Mouse (Mus musculus) heart, postnatal 0 days (tissue): ENCODE measurements around the gene Olfr639. TPM values are rescaled to one million over a fixed set of nuclear protein-coding genes. Genes with fewer than 3 reads are reported as not detected.
"Not testable (repeated sequence)": the region's sequence is repeated elsewhere in the genome, so short reads cannot be mapped to it uniquely, and the experiment has no call there.

Experiments used
- ATAC-seq: fragments of 200-750 bp; cut with Nextera tagmentation; 2 replicates; pipeline ENCODE4 v1.8.0; 2017; ENCODE audit warnings: low read depth, moderate number of reproducible peaks, moderate library complexity; ENCODE audit not compliant: insufficient read depth
- DNase-seq: peaks from one replicate; pipeline ENCODE4 v3.0.0-alpha.2; 2016; ENCODE audit warnings: low spot score
- H3K27ac ChIP-seq: fragments of 300-500 bp; sonication (generic); 2 replicates; pipeline ENCODE4 v1.5.1; 2014; ENCODE audit warnings: low read depth, mild to moderate bottlenecking
- H3K27me3 ChIP-seq: fragments of 300-500 bp; sonication (generic); 2 replicates; pipeline ENCODE4 v1.6.1; 2014; ENCODE audit warnings: low read length, mixed read lengths; ENCODE audit not compliant: control insufficient read depth, insufficient read depth
- H3K36me3 ChIP-seq: fragments of 300-500 bp; sonication (generic); replicated peaks from 2 replicates; pipeline ENCODE4 v1.6.1; 2014; ENCODE audit warnings: low read length, mixed read lengths; ENCODE audit not compliant: control insufficient read depth, insufficient read depth
- H3K4me1 ChIP-seq: fragments of 300-500 bp; sonication (generic); 2 replicates; pipeline ENCODE4 v1.6.1; 2014; ENCODE audit warnings: antibody characterized with exemption; ENCODE audit not compliant: control insufficient read depth, insufficient read depth
- H3K4me2 ChIP-seq: fragments of 300-500 bp; sonication (generic); 2 replicates; pipeline ENCODE4 v1.6.1; 2014; ENCODE audit warnings: low read depth, mild to moderate bottlenecking, low read length, moderate library complexity
- H3K4me3 ChIP-seq: fragments of 300-500 bp; sonication (generic); 2 replicates; pipeline ENCODE4 v1.5.1; 2014; ENCODE audit warnings: low read depth, low read length
- H3K9ac ChIP-seq: fragments of 300-500 bp; sonication (generic); replicated peaks from 2 replicates; pipeline ENCODE4 v1.6.1; 2014; ENCODE audit warnings: low read depth, low read length, mixed read lengths
- H3K9me3 ChIP-seq: fragments of 300-500 bp; sonication (generic); replicated peaks from 2 replicates; pipeline ENCODE4 v1.6.1; 2016; ENCODE audit warnings: low read length; ENCODE audit not compliant: control insufficient read depth
- CTCF ChIP-seq: IDR thresholded peaks from 2 replicates; pipeline ENCODE4 v1.5.1; 2016; ENCODE audit warnings: antibody characterized with exemption, control low read depth, low read depth
- EP300 ChIP-seq: IDR thresholded peaks from 2 replicates; pipeline ENCODE4 v1.6.1; 2016; ENCODE audit warnings: antibody characterized with exemption, low read depth
- WGBS: fragments of 180-500 bp; shearing (Covaris S2); extraction: QIAGEN DNeasy Blood & Tissue Kit; methylation state at CpG from one replicate; pipeline ENCODE4 v1.1.7; 2014; 5-methylcytosine and 5-hydroxymethylcytosine counted together
- polyA plus RNA-seq: library from polyadenylated mRNA; unstranded; fragments of >200 nt; fragmentation: Nextera tagmentation; extraction: Ambion mirVana; gene quantifications from 2 replicates; pipeline ENCODE4 v1.2.1, GENCODE M21; 2015
- total RNA-seq: library from RNA; depleted of rRNA; stranded (reverse); fragments of >200 nt; gene quantifications from 2 replicates; pipeline ENCODE4 v1.2.3, GENCODE M21; 2014; ENCODE audit warnings: low replicate concordance; rRNA removed

The Olfr639 gene
- total and polyA plus RNA-seq, 2 experiments from 2014 or later, result not detected

DNA sequence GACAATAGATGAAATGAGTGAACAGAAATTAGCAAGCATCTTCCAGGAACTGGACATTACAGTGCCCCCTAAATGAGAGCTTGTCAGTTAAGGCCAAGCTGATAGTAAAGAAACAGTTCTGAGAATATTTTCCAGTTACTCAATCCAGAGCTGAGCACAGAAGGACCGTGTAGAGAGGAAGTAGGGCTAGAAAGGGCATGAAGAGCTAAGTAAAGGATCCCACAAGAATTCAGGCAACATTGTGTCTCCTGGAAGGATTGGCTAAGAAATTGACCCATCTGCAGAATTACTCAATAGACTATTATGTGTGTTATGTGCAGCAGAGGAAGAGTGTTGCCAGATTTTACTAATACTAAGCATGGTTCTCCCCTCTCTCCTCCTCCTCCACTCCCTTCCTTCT, 45.3 kb downstream of the Olfr639 start:
- 32% methylated on average over 1 of the region's 1 CpGs for WGBS
- TF ChIP-seq CTCF (no peak), EP300 (no peak)

DNA sequence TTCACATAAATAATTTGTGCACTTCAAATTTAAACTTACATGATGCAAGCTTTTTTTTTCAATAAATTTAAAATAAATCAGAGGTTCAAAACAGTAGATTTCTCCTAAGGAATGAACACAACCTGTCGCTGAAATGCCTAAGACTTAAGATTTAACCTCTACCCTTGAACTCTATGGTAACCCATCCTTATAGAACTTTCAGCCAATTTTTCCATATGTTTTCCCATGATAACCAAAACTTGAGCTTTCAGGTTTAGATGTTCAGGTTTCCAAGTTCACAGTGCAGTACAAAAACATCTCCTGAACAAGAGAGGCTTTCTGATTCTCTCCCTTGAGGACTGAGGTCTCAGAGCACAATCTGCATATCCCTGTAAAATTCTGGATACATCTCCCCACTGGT, 46.3 kb downstream of the Olfr639 start, which contains the start of gene Olfr635:
Gene Olfr635, plus strand, starts transcription at position 301 of the 400 bp plus-strand sequence.
- H3K36me3 ChIP-seq, result no peaks in the 10 kb centered on the region
- H3K9ac ChIP-seq, result no peak within 1 kb of the TSS
- H3K4me1 ChIP-seq, result no peaks in the 10 kb centered on the region
- no peaks in the 10 kb centered on the region for H3K9me3 ChIP-seq
- H3K4me3 ChIP-seq, result no peak within 1 kb of the TSS
- H3K27me3 ChIP-seq, result no peaks in the 10 kb centered on the region
- no peak within 1 kb of the TSS for H3K4me2 ChIP-seq
- DNase-seq, result no peak
- WGBS, result 59% methylated on average over 1 of the region's 1 CpGs
- no peak for TF ChIP-seq CTCF
- no peak for ATAC-seq
- H3K27ac ChIP-seq, result no peak within 1 kb of the TSS

More for the DNA sequence above, 45.3 kb downstream of the Olfr639 start:
- Histone ChIP-seq H3K4me3 (no peak overlapping the region), H3K36me3 (no peaks in the 10 kb centered on the region), H3K9me3 (no peaks in the 10 kb centered on the region), H3K4me2 (no peak overlapping the region), H3K27ac (no peak overlapping the region), H3K9ac (no peak overlapping the region), H3K27me3 (no peaks in the 10 kb centered on the region), H3K4me1 (no peaks in the 10 kb centered on the region)
- no peak for DNase-seq
- ATAC-seq, result no peak

DNA sequence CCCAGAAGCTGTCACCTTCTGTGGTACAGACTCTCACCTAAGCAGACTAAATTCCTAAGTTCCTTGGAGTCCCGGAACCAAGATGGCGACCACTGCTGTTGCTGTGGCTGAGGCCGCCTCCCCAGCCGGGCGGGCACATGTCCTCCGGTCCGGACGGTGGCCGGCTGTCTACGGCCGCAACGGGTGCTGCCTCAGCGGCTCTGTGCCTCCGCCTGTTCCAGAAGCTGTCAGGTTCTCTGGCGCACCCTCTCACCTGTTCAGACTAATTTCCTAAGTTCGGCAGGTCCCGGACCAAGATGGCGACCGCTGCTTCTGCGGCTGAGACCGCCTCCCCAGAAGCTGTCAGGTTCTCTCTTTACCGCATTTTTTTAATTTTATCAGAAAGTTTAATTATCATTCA, 50.2 kb downstream of the Olfr639 start:
- not testable (repeated sequence) for DNase-seq, H3K4me1 ChIP-seq, H3K4me2 ChIP-seq, H3K9me3 ChIP-seq, H3K9ac ChIP-seq, H3K27me3 ChIP-seq, H3K27ac ChIP-seq, H3K36me3 ChIP-seq, H3K4me3 ChIP-seq, ATAC-seq
- 84% methylated on average over 22 of the region's 22 CpGs for WGBS

Other genes starting within 250 kb of the Olfr639 start
Only the 30 nearest of the 32 such genes appear.
- not detected in 2 replicates for gene Olfr67, start 225.5 kb downstream of the Olfr639 start, total RNA-seq
- not detected in 2 replicates for gene Olfr67, start 225.5 kb downstream of the Olfr639 start, polyA plus RNA-seq
- 716 and 1,401 TPM in 2 replicates for gene Hbb-bt, start 203.3 kb downstream of the Olfr639 start, total RNA-seq
- 772 and 1,221 TPM in 2 replicates for gene Hbb-bt, start 203.3 kb downstream of the Olfr639 start, polyA plus RNA-seq
- gene Hbb-bs, start 189.2 kb downstream of the Olfr639 start, total RNA-seq, result 5,431 and 6,330 TPM in 2 replicates
- gene Hbb-bs, start 189.2 kb downstream of the Olfr639 start, polyA plus RNA-seq, result 3,638 and 5,614 TPM in 2 replicates
- not detected in 2 replicates for gene Hbb-bh2, start 176.8 kb downstream of the Olfr639 start, total RNA-seq
- not detected in 2 replicates for gene Hbb-bh2, start 176.8 kb downstream of the Olfr639 start, polyA plus RNA-seq
- gene Hbb-bh1, start 174.1 kb downstream of the Olfr639 start, total RNA-seq, result not detected in 2 replicates
- not detected in 2 replicates for gene Hbb-bh1, start 174.1 kb downstream of the Olfr639 start, polyA plus RNA-seq
- gene Hbb-y, start 164.1 kb downstream of the Olfr639 start, total RNA-seq, result 0.80 TPM in 1 of 2 replicates, not detected in the other
- 2.2 and 2.7 TPM in 2 replicates for gene Hbb-y, start 164.1 kb downstream of the Olfr639 start, polyA plus RNA-seq
- gene Olfr66, start 131.1 kb downstream of the Olfr639 start, total RNA-seq, result not detected in 2 replicates
- gene Olfr66, start 131.1 kb downstream of the Olfr639 start, polyA plus RNA-seq, result not detected in 2 replicates
- not detected in 2 replicates for gene Olfr64, start 122.8 kb downstream of the Olfr639 start, total RNA-seq
- gene Olfr64, start 122.8 kb downstream of the Olfr639 start, polyA plus RNA-seq, result not detected in 2 replicates
- gene Olfr65, start 113.8 kb downstream of the Olfr639 start, total RNA-seq, result not detected in 2 replicates
- gene Olfr65, start 113.8 kb downstream of the Olfr639 start, polyA plus RNA-seq, result not detected in 2 replicates
- not detected in 2 replicates for gene Olfr631, start 88.5 kb downstream of the Olfr639 start, total RNA-seq
- gene Olfr631, start 88.5 kb downstream of the Olfr639 start, polyA plus RNA-seq, result not detected in 2 replicates
- not detected in 2 replicates for gene Olfr632, start 83.0 kb downstream of the Olfr639 start, total RNA-seq
- not detected in 2 replicates for gene Olfr632, start 83.0 kb downstream of the Olfr639 start, polyA plus RNA-seq
- gene Olfr633, start 72.9 kb downstream of the Olfr639 start, total RNA-seq, result not detected in 2 replicates
- gene Olfr633, start 72.9 kb downstream of the Olfr639 start, polyA plus RNA-seq, result not detected in 2 replicates
- gene Olfr635, start 46.2 kb downstream of the Olfr639 start, total RNA-seq, result not detected in 2 replicates
- gene Olfr635, start 46.2 kb downstream of the Olfr639 start, polyA plus RNA-seq, result not detected in 2 replicates
- gene Olfr638, start 18.6 kb downstream of the Olfr639 start, total RNA-seq, result not detected in 2 replicates
- not detected in 2 replicates for gene Olfr638, start 18.6 kb downstream of the Olfr639 start, polyA plus RNA-seq
- gene Olfr640, start 8.3 kb upstream of the Olfr639 start, total RNA-seq, result not detected in 2 replicates
- gene Olfr640, start 8.3 kb upstream of the Olfr639 start, polyA plus RNA-seq, result not detected in 2 replicates
- gene Olfr641, start 18.1 kb upstream of the Olfr639 start, total RNA-seq, result not detected in 2 replicates
- gene Olfr641, start 18.1 kb upstream of the Olfr639 start, polyA plus RNA-seq, result not detected in 2 replicates
- gene Olfr642, start 35.4 kb upstream of the Olfr639 start, total RNA-seq, result not detected in 2 replicates
- gene Olfr642, start 35.4 kb upstream of the Olfr639 start, polyA plus RNA-seq, result not detected in 2 replicates
- not detected in 2 replicates for gene 4930516K23Rik, start 44.1 kb upstream of the Olfr639 start, total RNA-seq
- not detected in 2 replicates for gene 4930516K23Rik, start 44.1 kb upstream of the Olfr639 start, polyA plus RNA-seq
- gene Olfr644, start 54.6 kb upstream of the Olfr639 start, total RNA-seq, result not detected in 2 replicates
- gene Olfr644, start 54.6 kb upstream of the Olfr639 start, polyA plus RNA-seq, result not detected in 2 replicates
- gene Olfr645, start 68.2 kb upstream of the Olfr639 start, total RNA-seq, result not detected in 2 replicates
- gene Olfr645, start 68.2 kb upstream of the Olfr639 start, polyA plus RNA-seq, result not detected in 2 replicates
- not detected in 2 replicates for gene Olfr646, start 87.6 kb upstream of the Olfr639 start, total RNA-seq
- not detected in 2 replicates for gene Olfr646, start 87.6 kb upstream of the Olfr639 start, polyA plus RNA-seq
- not detected in 2 replicates for gene Ubqln5, start 112.5 kb upstream of the Olfr639 start, total RNA-seq
- not detected in 2 replicates for gene Ubqln5, start 112.5 kb upstream of the Olfr639 start, polyA plus RNA-seq
- gene Olfr643, start 120.1 kb upstream of the Olfr639 start, total RNA-seq, result not detected in 2 replicates
- not detected in 2 replicates for gene Olfr643, start 120.1 kb upstream of the Olfr639 start, polyA plus RNA-seq
- gene Ubqln3, start 126.0 kb upstream of the Olfr639 start, total RNA-seq, result not detected in 2 replicates
- gene Ubqln3, start 126.0 kb upstream of the Olfr639 start, polyA plus RNA-seq, result not detected in 2 replicates
- not detected in 2 replicates for gene Ubqlnl, start 133.3 kb upstream of the Olfr639 start, total RNA-seq
- not detected in 2 replicates for gene Ubqlnl, start 133.3 kb upstream of the Olfr639 start, polyA plus RNA-seq
- not detected in 2 replicates for gene Olfm5, start 147.5 kb upstream of the Olfr639 start, total RNA-seq
- not detected in 2 replicates for gene Olfm5, start 147.5 kb upstream of the Olfr639 start, polyA plus RNA-seq
- not detected in 2 replicates for gene Olfr648, start 166.1 kb upstream of the Olfr639 start, total RNA-seq
- gene Olfr648, start 166.1 kb upstream of the Olfr639 start, polyA plus RNA-seq, result 0.07 and 0.08 TPM in 2 replicates
- gene Olfr649, start 178.7 kb upstream of the Olfr639 start, total RNA-seq, result not detected in 2 replicates
- gene Olfr649, start 178.7 kb upstream of the Olfr639 start, polyA plus RNA-seq, result not detected in 2 replicates
- gene Trim6, start 201.5 kb upstream of the Olfr639 start, total RNA-seq, result 2.9 and 7.3 TPM in 2 replicates
- 0.73 and 1.4 TPM in 2 replicates for gene Trim6, start 201.5 kb upstream of the Olfr639 start, polyA plus RNA-seq
- gene Trim34a, start 227.2 kb upstream of the Olfr639 start, total RNA-seq, result 5.7 and 7.5 TPM in 2 replicates
- gene Trim34a, start 227.2 kb upstream of the Olfr639 start, polyA plus RNA-seq, result 2.1 and 2.5 TPM in 2 replicates